Mouse (Mus musculus): ENCODE measurements around the gene Osbpl3. TPM values are rescaled to one million over a fixed set of nuclear protein-coding genes. Genes with fewer than 3 reads are reported as not detected.

Osbpl3 gene
- polyA plus RNA-seq, 1 experiment from 2014 or later = 6.4 TPM

GRCm38 (mm10) chr6:50483426-50483825 lies 27.4 kb upstream of the Osbpl3 start:
- H3K4me2 ChIP-seq (ENCODE audit: low read depth, low read length) = no peak overlapping the region
- H3K27me3 ChIP-seq (ENCODE audit: control insufficient read depth, insufficient read depth, low read depth, low read length) = no peaks in the 10 kb centered on the region
- no peaks in the 10 kb centered on the region for H3K9me3 ChIP-seq (ENCODE audit: control insufficient read depth, low read length)
- H3K4me3 ChIP-seq (ENCODE audit: low read length) = no peak overlapping the region
- no peak overlapping the region for H3K9ac ChIP-seq (ENCODE audit: low read length)
- H3K27ac ChIP-seq (ENCODE audit: low read length) = no peak overlapping the region
- 87% methylated on average over 3 of the region's 3 CpGs for WGBS
- ATAC-seq (ENCODE audit: low read depth) = no peak
- no peaks in the 10 kb centered on the region for H3K36me3 ChIP-seq (ENCODE audit: control insufficient read depth, insufficient read depth, low read length)
- no peaks in the 10 kb centered on the region for H3K4me1 ChIP-seq (replicated peaks; ENCODE audit: control insufficient read depth, insufficient read depth, low read length)

- no peak for ATAC-seq (ENCODE audit: low read depth)
- Histone ChIP-seq H3K4me2 (ENCODE audit: low read depth, low read length) (no peak overlapping the region), H3K4me3 (ENCODE audit: low read length) (no peak overlapping the region), H3K36me3 (ENCODE audit: control insufficient read depth, insufficient read depth, low read length) (no peaks in the 10 kb centered on the region), H3K27me3 (ENCODE audit: control insufficient read depth, insufficient read depth, low read depth, low read length) (no peaks in the 10 kb centered on the region), H3K4me1 (replicated peaks; ENCODE audit: control insufficient read depth, insufficient read depth, low read length) (no peaks in the 10 kb centered on the region), H3K9me3 (ENCODE audit: control insufficient read depth, low read length) (no peaks in the 10 kb centered on the region), H3K27ac (ENCODE audit: low read length) (no peak overlapping the region), H3K9ac (ENCODE audit: low read length) (no peak overlapping the region)
- 79% methylated on average over 5 of the region's 5 CpGs for WGBS
Observed at GRCm38 (mm10) chr6:50481460-50481859, 25.5 kb upstream of the Osbpl3 start.

GRCm38 (mm10) chr6:50466451-50466850 lies 10.4 kb upstream of the Osbpl3 start:
- H3K4me3 ChIP-seq (ENCODE audit: low read length) = no peak overlapping the region
- WGBS = 52% methylated on average over 3 of the region's 3 CpGs
- no peak overlapping the region for H3K4me2 ChIP-seq (ENCODE audit: low read depth, low read length)
- H3K36me3 ChIP-seq (ENCODE audit: control insufficient read depth, insufficient read depth, low read length) = no peaks in the 10 kb centered on the region
- no peaks in the 10 kb centered on the region for H3K27me3 ChIP-seq (ENCODE audit: control insufficient read depth, insufficient read depth, low read depth, low read length)
- no peak for ATAC-seq (ENCODE audit: low read depth)
- no peaks in the 10 kb centered on the region for H3K9me3 ChIP-seq (ENCODE audit: control insufficient read depth, low read length)
- H3K4me1 ChIP-seq (replicated peaks; ENCODE audit: control insufficient read depth, insufficient read depth, low read length) = no peaks in the 10 kb centered on the region
- no peak overlapping the region for H3K9ac ChIP-seq (ENCODE audit: low read length)
- no peak overlapping the region for H3K27ac ChIP-seq (ENCODE audit: low read length)

- no peak overlapping the region for H3K27ac ChIP-seq (ENCODE audit: low read length)
- no peak overlapping the region for H3K4me2 ChIP-seq (ENCODE audit: low read depth, low read length)
- 72% methylated on average over 9 of the region's 9 CpGs for WGBS
- H3K4me1 ChIP-seq (replicated peaks; ENCODE audit: control insufficient read depth, insufficient read depth, low read length) = no peaks in the 10 kb centered on the region
- H3K27me3 ChIP-seq (ENCODE audit: control insufficient read depth, insufficient read depth, low read depth, low read length) = no peaks in the 10 kb centered on the region
- no peaks in the 10 kb centered on the region for H3K36me3 ChIP-seq (ENCODE audit: control insufficient read depth, insufficient read depth, low read length)
- H3K9me3 ChIP-seq (ENCODE audit: control insufficient read depth, low read length) = no peaks in the 10 kb centered on the region
- H3K9ac ChIP-seq (ENCODE audit: low read length) = no peak overlapping the region
- H3K4me3 ChIP-seq (ENCODE audit: low read length) = no peak overlapping the region
- no peak for ATAC-seq (ENCODE audit: low read depth)
Observed at GRCm38 (mm10) chr6:50464690-50465485, 8.9 kb upstream of the Osbpl3 start.

GRCm38 (mm10) chr6:50462026-50462425 lies 6.0 kb upstream of the Osbpl3 start:
- 55% methylated on average over 4 of the region's 4 CpGs for WGBS
- ATAC-seq (ENCODE audit: low read depth) = no peak

GRCm38 (mm10) chr6:50461585-50461984 lies 5.6 kb upstream of the Osbpl3 start:
- no peak overlapping the region for H3K27ac ChIP-seq (ENCODE audit: low read length)
- no peak for ATAC-seq (ENCODE audit: low read depth)
- no peaks in the 10 kb centered on the region for H3K27me3 ChIP-seq (ENCODE audit: control insufficient read depth, insufficient read depth, low read depth, low read length)
- H3K4me2 ChIP-seq (ENCODE audit: low read depth, low read length) = no peak overlapping the region
- no peaks in the 10 kb centered on the region for H3K9me3 ChIP-seq (ENCODE audit: control insufficient read depth, low read length)
- WGBS = 74% methylated on average over 3 of the region's 3 CpGs
- H3K4me3 ChIP-seq (ENCODE audit: low read length) = no peak overlapping the region
- H3K36me3 ChIP-seq (ENCODE audit: control insufficient read depth, insufficient read depth, low read length) = no peaks in the 10 kb centered on the region
- H3K4me1 ChIP-seq (replicated peaks; ENCODE audit: control insufficient read depth, insufficient read depth, low read length) = no peaks in the 10 kb centered on the region; the same call in 1 of the 2 replicates
- H3K9ac ChIP-seq (ENCODE audit: low read length) = no peak overlapping the region

More at GRCm38 (mm10) chr6:50462026-50462425, 6.0 kb upstream of the Osbpl3 start:
- H3K4me2 ChIP-seq (ENCODE audit: low read depth, low read length) = no peak overlapping the region
- H3K27me3 ChIP-seq (ENCODE audit: control insufficient read depth, insufficient read depth, low read depth, low read length) = no peaks in the 10 kb centered on the region
- no peaks in the 10 kb centered on the region for H3K9me3 ChIP-seq (ENCODE audit: control insufficient read depth, low read length)
- no peak overlapping the region for H3K9ac ChIP-seq (ENCODE audit: low read length)
- H3K4me1 ChIP-seq (replicated peaks; ENCODE audit: control insufficient read depth, insufficient read depth, low read length) = no peaks in the 10 kb centered on the region
- no peak overlapping the region for H3K4me3 ChIP-seq (ENCODE audit: low read length)
- no peaks in the 10 kb centered on the region for H3K36me3 ChIP-seq (ENCODE audit: control insufficient read depth, insufficient read depth, low read length)
- H3K27ac ChIP-seq (ENCODE audit: low read length) = no peak overlapping the region

- H3K4me1 ChIP-seq (replicated peaks; ENCODE audit: control insufficient read depth, insufficient read depth, low read length) = peaks cover 4% of the 10 kb centered on the region
- H3K9ac ChIP-seq (ENCODE audit: low read length) = no peak overlapping the region
- H3K36me3 ChIP-seq (ENCODE audit: control insufficient read depth, insufficient read depth, low read length) = no peaks in the 10 kb centered on the region
- WGBS = 78% methylated on average over 5 of the region's 5 CpGs
- no peaks in the 10 kb centered on the region for H3K9me3 ChIP-seq (ENCODE audit: control insufficient read depth, low read length)
- no peak overlapping the region for H3K4me2 ChIP-seq (ENCODE audit: low read depth, low read length)
- ATAC-seq (ENCODE audit: low read depth) = no peak
- H3K27me3 ChIP-seq (ENCODE audit: control insufficient read depth, insufficient read depth, low read depth, low read length) = no peaks in the 10 kb centered on the region
- H3K27ac ChIP-seq (ENCODE audit: low read length) = no peak overlapping the region
- no peak overlapping the region for H3K4me3 ChIP-seq (ENCODE audit: low read length)
Observed at GRCm38 (mm10) chr6:50460646-50461045, 4.6 kb upstream of the Osbpl3 start.

GRCm38 (mm10) chr6:50460246-50460645 lies 4.2 kb upstream of the Osbpl3 start:
- Histone ChIP-seq H3K27me3 (ENCODE audit: control insufficient read depth, insufficient read depth, low read depth, low read length) (no peaks in the 10 kb centered on the region), H3K27ac (ENCODE audit: low read length) (no peak overlapping the region), H3K4me1 (replicated peaks; ENCODE audit: control insufficient read depth, insufficient read depth, low read length) (peaks cover 4% of the 10 kb centered on the region), H3K9me3 (ENCODE audit: control insufficient read depth, low read length) (no peaks in the 10 kb centered on the region), H3K4me3 (ENCODE audit: low read length) (no peak overlapping the region), H3K9ac (ENCODE audit: low read length) (no peak overlapping the region), H3K36me3 (ENCODE audit: control insufficient read depth, insufficient read depth, low read length) (no peaks in the 10 kb centered on the region), H3K4me2 (ENCODE audit: low read depth, low read length) (no peak overlapping the region)
- no peak for ATAC-seq (ENCODE audit: low read depth)

- Histone ChIP-seq H3K27ac (ENCODE audit: low read length) (no peak overlapping the region), H3K4me1 (replicated peaks; ENCODE audit: control insufficient read depth, insufficient read depth, low read length) (peaks cover 9% of the 10 kb centered on the region), H3K4me2 (ENCODE audit: low read depth, low read length) (no peak overlapping the region), H3K27me3 (ENCODE audit: control insufficient read depth, insufficient read depth, low read depth, low read length) (no peaks in the 10 kb centered on the region; the same call in 1 of the 2 replicates), H3K4me3 (ENCODE audit: low read length) (no peak overlapping the region), H3K36me3 (ENCODE audit: control insufficient read depth, insufficient read depth, low read length) (no peaks in the 10 kb centered on the region), H3K9me3 (ENCODE audit: control insufficient read depth, low read length) (no peaks in the 10 kb centered on the region), H3K9ac (ENCODE audit: low read length) (no peak overlapping the region)
- no peak for ATAC-seq (ENCODE audit: low read depth)
- WGBS = 71% methylated on average over 5 of the region's 5 CpGs
Observed at GRCm38 (mm10) chr6:50459271-50459670, 3.3 kb upstream of the Osbpl3 start.
